Mouse (Mus musculus): ENCODE measurements around the gene Plekhd1. TPM values are rescaled to one million over a fixed set of nuclear protein-coding genes. Genes with fewer than 3 reads are reported as not detected.

Plekhd1 gene
- polyA plus RNA-seq, 1 experiment from 2014 or later: 3.6 TPM

DNA sequence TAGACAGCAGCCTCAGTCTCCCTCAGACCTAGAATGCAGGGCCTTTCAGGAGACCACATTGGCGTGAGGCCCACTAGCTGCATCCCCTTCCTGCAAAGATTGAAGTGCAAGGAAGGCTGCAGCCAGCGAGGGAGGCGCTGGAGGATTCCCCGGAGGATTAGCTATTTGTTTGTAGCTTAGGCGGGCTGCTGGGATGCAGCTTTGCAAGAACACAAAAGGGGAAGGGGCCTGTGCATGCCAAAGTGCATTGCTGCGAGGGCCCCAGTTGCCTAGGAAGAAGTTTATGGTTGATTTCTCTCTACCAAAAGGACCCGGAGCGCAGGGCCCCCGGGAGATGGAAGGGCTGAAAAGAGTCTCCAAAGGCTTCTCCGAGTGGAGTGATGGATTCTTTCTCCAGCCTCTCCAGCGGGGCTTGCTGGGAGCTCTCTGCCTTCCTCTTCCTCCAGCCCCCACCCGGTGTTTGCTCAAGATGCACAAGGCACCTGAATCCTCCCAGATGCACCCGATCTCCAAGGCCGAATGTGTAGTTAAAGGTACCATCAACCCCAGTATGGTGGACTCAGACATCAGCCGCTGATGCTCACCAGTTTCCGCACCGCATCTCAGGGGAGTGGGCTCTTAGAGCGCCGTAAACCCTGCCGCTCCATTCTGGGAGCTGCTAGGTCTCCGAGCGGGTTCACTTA, 67.5 kb downstream of the Plekhd1 start:
- WGBS: 0% methylated on average over 22 of the region's 22 CpGs
- ATAC-seq: peak; percentile 72

DNA sequence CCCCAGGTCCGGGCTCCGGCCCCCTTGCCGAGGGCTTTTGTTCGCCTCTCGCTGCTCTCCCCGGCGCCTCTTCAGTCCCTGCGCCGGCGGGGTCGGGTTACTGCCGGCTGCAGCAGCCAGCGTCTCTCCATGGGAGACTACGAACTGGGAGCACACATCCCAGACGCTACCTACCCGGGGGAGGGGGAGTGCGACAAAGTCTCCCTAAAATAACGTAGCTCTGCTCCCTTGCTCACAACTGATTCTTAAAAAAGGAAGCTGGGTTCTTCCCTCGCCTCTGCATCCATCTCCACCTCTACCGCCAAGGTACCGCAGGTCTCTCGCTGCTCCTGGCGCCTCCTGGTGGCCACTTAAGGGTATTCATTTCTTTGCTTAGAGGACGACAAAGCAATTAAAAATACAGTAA, 68.0 kb downstream of the Plekhd1 start, which contains the start of gene Ccdc177:
Ccdc177 (minus strand) TSS at position 292 of the 406 bp plus-strand sequence.
- Histone ChIP-seq H3K4me2 (replicated peaks) (peak within 1 kb of the TSS; percentile 71), H3K4me1 (replicated peaks) (peaks cover 19% of the 10 kb centered on the region), H3K36me3 (peaks cover 37% of the 10 kb centered on the region), H3K4me3 (replicated peaks) (peak within 1 kb of the TSS; percentile 68), H3K27ac (peak within 1 kb of the TSS; percentile 99), H3K27me3 (no peaks in the 10 kb centered on the region), H3K9ac (replicated peaks) (peak within 1 kb of the TSS; percentile 90), H3K9me3 (peaks cover 34% of the 10 kb centered on the region)
- ATAC-seq: peak; percentile 72
- WGBS: under 1% methylated on average over 24 of the region's 24 CpGs

More for the DNA sequence above, 67.5 kb downstream of the Plekhd1 start:
- H3K9me3 ChIP-seq: peaks cover 39% of the 10 kb centered on the region
- H3K4me2 ChIP-seq (replicated peaks): peak overlapping the region; percentile 71
- H3K27me3 ChIP-seq: no peaks in the 10 kb centered on the region
- H3K4me3 ChIP-seq (replicated peaks): peak overlapping the region; percentile 68
- H3K27ac ChIP-seq: peak overlapping the region; percentile 99
- H3K36me3 ChIP-seq: peaks cover 43% of the 10 kb centered on the region
- peak overlapping the region; percentile 90 for H3K9ac ChIP-seq (replicated peaks)
- H3K4me1 ChIP-seq (replicated peaks): peaks cover 19% of the 10 kb centered on the region

DNA sequence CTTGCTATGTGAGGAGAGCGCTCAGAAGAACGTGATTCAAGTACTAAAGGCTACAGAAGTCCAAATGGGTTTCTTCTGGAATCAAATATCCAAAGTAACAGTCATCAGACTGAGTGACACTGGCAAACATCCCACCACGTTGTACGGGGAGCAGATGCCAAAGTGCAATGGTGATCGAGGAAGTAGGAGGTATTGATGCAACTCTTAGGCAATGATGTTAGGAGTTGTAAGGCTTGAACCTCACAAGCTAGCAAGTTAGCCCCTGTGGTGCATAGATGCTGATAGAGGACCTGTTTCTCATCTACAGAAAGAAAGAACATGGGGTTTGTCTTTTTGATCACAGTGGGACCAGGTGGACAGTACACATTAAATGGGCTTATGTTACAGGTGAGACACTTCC, 70.6 kb downstream of the Plekhd1 start:
- peaks cover 18% of the 10 kb centered on the region for H3K4me1 ChIP-seq (replicated peaks)
- no peak overlapping the region for H3K4me3 ChIP-seq (replicated peaks)
- H3K36me3 ChIP-seq: peaks cover 12% of the 10 kb centered on the region
- no peak for ATAC-seq
- no peak overlapping the region for H3K27ac ChIP-seq
- H3K9ac ChIP-seq (replicated peaks): no peak overlapping the region
- H3K4me2 ChIP-seq (replicated peaks): no peak overlapping the region
- no peaks in the 10 kb centered on the region for H3K27me3 ChIP-seq
- 97% methylated on average over 5 of the region's 5 CpGs for WGBS
- peaks cover 8% of the 10 kb centered on the region for H3K9me3 ChIP-seq

DNA sequence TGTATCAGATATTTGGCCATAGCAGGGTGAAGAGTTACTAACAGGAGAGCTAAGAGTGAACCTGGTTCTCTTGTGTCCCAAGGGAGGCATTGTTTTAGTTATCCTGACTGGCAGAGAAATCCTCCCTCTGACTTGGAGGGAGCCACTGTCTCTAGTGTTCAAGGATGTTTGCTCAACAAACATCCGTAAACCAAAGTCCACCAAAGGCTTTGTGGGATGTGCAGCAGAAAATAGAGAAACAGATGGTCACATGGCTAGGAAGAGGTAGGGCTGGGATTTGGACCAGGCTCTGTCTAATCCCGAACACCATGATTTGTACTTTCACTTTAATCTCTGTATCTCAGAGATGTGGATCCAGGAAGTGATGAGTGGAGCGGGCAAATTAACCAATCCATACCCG, 71.7 kb downstream of the Plekhd1 start:
- no peaks in the 10 kb centered on the region for H3K9me3 ChIP-seq
- ATAC-seq: no peak
- peaks cover 7% of the 10 kb centered on the region for H3K4me1 ChIP-seq (replicated peaks)
- 79% methylated on average over 4 of the region's 4 CpGs for WGBS
- no peak overlapping the region for H3K27ac ChIP-seq
- no peak overlapping the region for H3K9ac ChIP-seq (replicated peaks)
- no peak overlapping the region for H3K4me2 ChIP-seq (replicated peaks)
- peaks cover under 1% of the 10 kb centered on the region; the same call in 1 of the 2 replicates for H3K36me3 ChIP-seq
- H3K27me3 ChIP-seq: no peaks in the 10 kb centered on the region
- H3K4me3 ChIP-seq (replicated peaks): no peak overlapping the region

DNA sequence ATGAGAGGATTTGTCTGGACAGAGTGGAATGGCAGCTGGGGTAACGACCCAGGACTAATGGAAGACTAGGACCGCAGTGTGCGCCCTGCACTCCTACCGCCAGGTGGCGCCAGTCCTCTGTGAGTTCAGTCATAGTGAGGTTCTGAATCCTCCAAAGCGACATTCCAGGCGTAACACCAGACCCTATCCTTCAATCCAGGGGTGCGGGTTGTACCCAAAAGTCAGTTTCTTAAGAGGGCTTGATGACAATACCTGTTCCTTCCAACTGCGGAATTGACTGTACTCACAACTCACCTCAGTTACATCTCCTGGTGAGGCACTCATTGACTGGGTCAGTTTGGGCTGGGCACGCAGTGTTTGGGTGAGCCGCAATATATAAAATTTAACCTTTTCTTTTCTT, 77.3 kb downstream of the Plekhd1 start:
- H3K36me3 ChIP-seq: no peaks in the 10 kb centered on the region
- no peaks in the 10 kb centered on the region for H3K27me3 ChIP-seq
- H3K9me3 ChIP-seq: no peaks in the 10 kb centered on the region
- no peak overlapping the region for H3K9ac ChIP-seq (replicated peaks)
- peak; percentile 90 for ATAC-seq
- 19% methylated on average over 11 of the region's 11 CpGs for WGBS
- H3K4me1 ChIP-seq (replicated peaks): no peaks in the 10 kb centered on the region
- H3K4me2 ChIP-seq (replicated peaks): no peak overlapping the region
- no peak overlapping the region for H3K27ac ChIP-seq
- H3K4me3 ChIP-seq (replicated peaks): no peak overlapping the region

Other genes with a start within 250 kb of the Plekhd1 start
- 54.8 and 58.4 TPM in 2 replicates for gene Exd2, start 229.5 kb upstream of the Plekhd1 start, polyA plus RNA-seq (2015; fragmentation: Nextera tagmentation; extraction: Ambion mirVana)
- gene Galnt16, start 174.3 kb upstream of the Plekhd1 start, polyA plus RNA-seq (2015; fragmentation: Nextera tagmentation; extraction: Ambion mirVana): 32.1 and 34.7 TPM in 2 replicates
- gene Slc39a9, start 48.7 kb upstream of the Plekhd1 start, polyA plus RNA-seq (2015; fragmentation: Nextera tagmentation; extraction: Ambion mirVana): 26.1 and 27.5 TPM in 2 replicates
- 367 and 391 TPM in 2 replicates for gene Erh, start 48.2 kb upstream of the Plekhd1 start, polyA plus RNA-seq (2015; fragmentation: Nextera tagmentation; extraction: Ambion mirVana)
- 5.5 and 6.6 TPM in 2 replicates for gene Ccdc177, start 68.1 kb downstream of the Plekhd1 start, polyA plus RNA-seq (2015; fragmentation: Nextera tagmentation; extraction: Ambion mirVana)
- gene Susd6, start 97.9 kb downstream of the Plekhd1 start, polyA plus RNA-seq (2015; fragmentation: Nextera tagmentation; extraction: Ambion mirVana): 13.0 and 14.5 TPM in 2 replicates

Measured in midbrain, embryonic 13.5 days (tissue).